Mouse (Mus musculus): ENCODE measurements at regions not wholly inside any gene's neighbourhood (a gene's known extent, or its start where the extent isn't known, plus 50 kb on each side); places are given as distances from the start of the nearest gene placed in this dataset.

DNA sequence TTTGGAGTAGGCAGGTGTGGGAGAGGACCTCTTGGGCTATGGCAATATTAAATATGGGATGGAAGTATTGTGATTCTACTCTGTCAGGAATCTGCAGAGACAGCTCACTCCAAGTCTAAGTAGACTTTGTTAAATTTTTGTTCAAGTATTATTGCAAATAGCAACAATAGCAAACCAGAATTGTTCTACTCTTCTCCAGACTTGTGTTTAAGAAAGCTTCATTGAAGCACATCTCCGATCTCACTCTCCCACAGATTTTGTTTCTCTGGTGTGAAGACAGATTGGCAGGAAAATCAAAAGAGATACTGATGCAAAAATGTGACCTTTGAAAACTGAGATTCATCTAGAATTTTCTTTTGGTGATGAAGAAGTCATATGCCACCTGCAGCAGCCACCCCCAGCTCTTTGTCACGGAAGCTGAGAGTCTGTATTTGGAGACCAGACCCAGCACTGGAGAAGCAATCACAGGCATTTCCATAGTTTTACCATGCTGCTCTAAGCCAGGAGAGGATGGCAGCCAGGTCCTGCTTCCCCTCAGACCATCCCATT, 70.2 kb upstream of the Zfp280d start:
- no peak for ATAC-seq (replicated peaks in 1 of 2; ENCODE audit: insufficient read depth in 1 of 2, low FRiP score in 2 of 2, low TSS enrichment in 1 of 2, low read depth in 1 of 2, poor library complexity in 2 of 2, severe bottlenecking in 2 of 2)

DNA sequence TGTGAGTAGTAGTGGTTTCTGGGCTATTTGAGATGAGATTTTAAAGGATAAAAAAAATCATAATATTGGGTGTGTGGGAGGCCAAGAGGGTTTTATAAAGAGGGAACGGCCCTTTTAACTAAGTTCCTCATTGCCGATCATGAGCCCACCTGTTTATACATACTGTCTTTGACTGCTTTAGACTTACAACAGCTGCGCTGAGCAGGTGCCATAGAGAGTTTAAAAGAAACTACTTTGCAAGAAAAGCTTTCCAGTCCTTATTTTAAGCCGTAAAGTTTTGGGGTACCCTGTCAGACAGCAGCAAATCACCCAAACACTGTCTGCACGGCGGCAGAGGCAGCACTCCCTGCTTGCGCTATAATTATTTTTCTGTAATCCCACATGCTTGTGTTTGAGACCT, 68.8 kb upstream of the Zfp280d start:
- ATAC-seq (replicated peaks in 1 of 2; ENCODE audit: insufficient read depth in 1 of 2, low FRiP score in 2 of 2, low TSS enrichment in 1 of 2, low read depth in 1 of 2, poor library complexity in 2 of 2, severe bottlenecking in 2 of 2): no peak

DNA sequence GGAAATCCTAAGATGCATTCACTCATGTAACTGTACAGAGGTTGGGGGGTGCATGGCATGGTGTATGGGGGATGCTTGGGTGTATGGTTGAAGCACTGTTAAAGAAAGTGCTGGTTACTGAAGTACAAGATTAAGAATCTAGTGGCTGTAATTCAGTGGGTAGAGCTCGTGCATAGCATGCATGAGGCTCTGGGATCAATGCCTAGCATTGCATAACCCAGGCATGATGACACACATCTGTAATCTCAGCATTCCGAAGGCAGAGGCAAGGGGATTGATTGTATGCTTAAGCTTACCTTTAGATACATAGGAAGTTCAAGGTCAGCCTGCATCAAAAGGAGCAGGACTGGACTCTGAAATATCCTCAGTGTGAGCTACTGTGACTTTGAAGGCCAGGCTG, 67.7 kb upstream of the Zfp280d start:
- ATAC-seq (replicated peaks in 1 of 2; ENCODE audit: insufficient read depth in 1 of 2, low FRiP score in 2 of 2, low TSS enrichment in 1 of 2, low read depth in 1 of 2, poor library complexity in 2 of 2, severe bottlenecking in 2 of 2): no peak

DNA sequence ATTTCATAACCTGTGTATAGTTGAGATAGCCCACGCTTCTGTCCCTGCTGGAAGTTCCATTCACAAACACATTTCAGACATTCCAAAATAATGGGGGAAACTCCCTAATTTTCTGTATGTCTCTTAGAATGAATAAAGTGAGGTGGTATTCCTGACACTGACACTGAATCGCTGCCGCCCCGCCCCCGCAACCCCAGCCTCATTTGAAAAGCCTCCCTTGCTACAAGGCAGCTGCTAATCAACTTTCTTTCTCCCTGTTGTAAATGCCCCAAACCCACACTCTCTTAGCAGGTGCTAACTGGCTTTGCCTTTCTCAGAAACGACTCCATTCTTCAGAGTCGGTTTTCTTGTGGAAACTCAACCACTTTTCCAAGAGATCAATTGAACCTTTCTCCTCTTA, 66.4 kb upstream of the Zfp280d start:
- no peak for ATAC-seq (replicated peaks in 1 of 2; ENCODE audit: insufficient read depth in 1 of 2, low FRiP score in 2 of 2, low TSS enrichment in 1 of 2, low read depth in 1 of 2, poor library complexity in 2 of 2, severe bottlenecking in 2 of 2)

DNA sequence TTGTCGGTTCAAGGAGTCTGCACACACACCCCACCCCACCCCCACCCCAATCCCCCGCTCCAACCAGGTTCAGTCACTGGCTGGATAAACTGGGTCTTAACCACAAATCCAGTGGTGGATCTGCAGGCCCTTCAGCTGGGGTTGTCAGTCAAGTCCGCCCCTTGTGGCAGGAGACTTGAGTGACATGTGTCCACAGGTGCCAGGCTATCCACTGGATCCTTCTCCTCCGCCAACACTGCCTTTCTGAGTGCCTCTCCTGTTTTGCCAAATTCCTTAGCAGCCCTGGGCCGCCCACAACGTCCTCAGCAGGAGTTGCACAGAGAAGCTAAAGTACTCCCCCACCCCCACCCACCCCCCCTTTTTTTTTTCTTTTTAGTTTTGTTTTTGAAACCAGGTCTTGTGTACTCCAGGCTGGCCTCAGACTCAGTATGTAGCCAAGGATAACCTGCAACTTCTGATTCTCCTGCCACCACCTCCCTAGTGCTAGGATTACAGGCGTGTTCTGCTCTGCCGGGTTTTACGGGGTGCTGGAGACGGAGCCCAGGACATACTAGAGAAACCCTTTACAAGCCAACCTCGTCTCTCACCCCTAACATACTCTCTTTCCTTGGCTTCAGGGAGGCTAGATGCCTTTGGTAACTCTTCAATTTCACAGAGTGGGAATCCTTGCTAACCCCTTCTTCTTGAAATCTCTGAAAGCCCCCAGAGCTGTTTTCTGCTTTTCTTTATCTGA, 57.2 kb upstream of the Zfp280d start:
- no peak for ATAC-seq (replicated peaks in 1 of 2; ENCODE audit: insufficient read depth in 1 of 2, low FRiP score in 2 of 2, low TSS enrichment in 1 of 2, low read depth in 1 of 2, poor library complexity in 2 of 2, severe bottlenecking in 2 of 2)

DNA sequence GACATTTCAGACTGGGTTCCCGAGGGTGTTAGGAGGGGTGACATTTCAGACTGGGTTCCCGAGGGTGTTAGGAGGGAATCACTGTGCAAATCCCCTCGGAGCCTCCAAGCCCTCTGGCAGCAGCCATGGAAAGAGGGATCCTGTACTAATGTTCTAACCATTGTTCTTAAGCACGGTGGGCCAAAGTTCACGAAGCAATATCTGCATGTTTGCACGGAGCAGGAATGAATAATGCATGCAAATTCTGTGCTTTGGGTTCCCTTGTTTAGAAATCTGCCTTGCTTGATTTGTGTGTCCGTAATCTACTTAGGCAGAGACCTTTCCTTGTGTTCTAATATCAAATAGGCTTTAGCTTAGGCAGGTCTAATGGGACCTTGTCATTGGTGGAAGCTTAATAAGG, 55.9 kb upstream of the Zfp280d start:
- ATAC-seq (replicated peaks in 1 of 2; ENCODE audit: insufficient read depth in 1 of 2, low FRiP score in 2 of 2, low TSS enrichment in 1 of 2, low read depth in 1 of 2, poor library complexity in 2 of 2, severe bottlenecking in 2 of 2): no peak

DNA sequence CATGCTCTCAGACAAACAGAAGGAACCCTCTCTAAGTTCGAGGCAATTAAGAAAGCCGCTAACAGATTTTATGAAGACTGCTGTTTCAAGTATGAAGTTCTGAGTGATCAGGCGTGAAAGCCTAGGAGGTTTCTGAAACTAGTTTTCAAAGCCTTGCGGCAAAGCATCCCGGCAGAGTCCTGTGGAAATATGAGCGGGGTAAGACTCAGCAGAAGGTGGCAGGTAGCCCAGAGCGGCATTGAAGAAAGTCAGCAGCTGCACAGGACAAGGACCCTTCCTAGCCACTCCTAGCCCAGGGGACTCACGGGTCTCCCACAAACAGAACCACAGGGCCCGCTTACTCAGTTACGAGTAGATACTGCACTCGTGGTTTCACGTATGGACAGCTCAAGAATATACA, 54.8 kb upstream of the Zfp280d start:
- ATAC-seq (replicated peaks in 1 of 2; ENCODE audit: insufficient read depth in 1 of 2, low FRiP score in 2 of 2, low TSS enrichment in 1 of 2, low read depth in 1 of 2, poor library complexity in 2 of 2, severe bottlenecking in 2 of 2): no peak

DNA sequence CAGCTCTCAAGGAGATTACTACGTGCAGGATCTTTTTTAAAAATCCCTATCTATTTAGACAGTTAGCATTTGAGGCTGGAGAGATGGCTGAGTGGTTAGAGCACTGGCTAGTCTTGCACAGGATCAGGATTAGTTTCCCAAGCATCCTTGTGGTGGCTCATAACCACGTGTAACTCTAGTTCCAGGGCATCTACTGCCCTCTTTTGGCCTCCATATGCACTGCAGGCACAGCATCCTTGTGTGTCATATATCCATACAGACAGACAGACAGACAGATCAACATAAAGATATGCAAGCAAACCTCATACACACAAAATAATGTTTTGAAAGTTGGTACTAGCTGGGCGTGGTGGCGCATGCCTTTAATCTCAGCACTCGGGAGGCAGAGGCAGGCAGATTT, 53.3 kb upstream of the Zfp280d start:
- no peak for ATAC-seq (replicated peaks in 1 of 2; ENCODE audit: insufficient read depth in 1 of 2, low FRiP score in 2 of 2, low TSS enrichment in 1 of 2, low read depth in 1 of 2, poor library complexity in 2 of 2, severe bottlenecking in 2 of 2)

All from hematopoietic stem cell, adult 5-6 weeks (primary cell).